Mouse (Mus musculus) ES-CJ7 (cell line): Measurements from ENCODE around the gene Kdm7a.

Experiments
- DNase-seq: peaks from one replicate; pipeline ENCODE4 v3.0.0; 2011; ENCODE audit warnings: low read depth, low spot score

The Kdm7a gene

GRCm38 (mm10) chr6:39205650-39206580 is 674 bp downstream of the Kdm7a start:
- no peak for DNase-seq

DNA sequence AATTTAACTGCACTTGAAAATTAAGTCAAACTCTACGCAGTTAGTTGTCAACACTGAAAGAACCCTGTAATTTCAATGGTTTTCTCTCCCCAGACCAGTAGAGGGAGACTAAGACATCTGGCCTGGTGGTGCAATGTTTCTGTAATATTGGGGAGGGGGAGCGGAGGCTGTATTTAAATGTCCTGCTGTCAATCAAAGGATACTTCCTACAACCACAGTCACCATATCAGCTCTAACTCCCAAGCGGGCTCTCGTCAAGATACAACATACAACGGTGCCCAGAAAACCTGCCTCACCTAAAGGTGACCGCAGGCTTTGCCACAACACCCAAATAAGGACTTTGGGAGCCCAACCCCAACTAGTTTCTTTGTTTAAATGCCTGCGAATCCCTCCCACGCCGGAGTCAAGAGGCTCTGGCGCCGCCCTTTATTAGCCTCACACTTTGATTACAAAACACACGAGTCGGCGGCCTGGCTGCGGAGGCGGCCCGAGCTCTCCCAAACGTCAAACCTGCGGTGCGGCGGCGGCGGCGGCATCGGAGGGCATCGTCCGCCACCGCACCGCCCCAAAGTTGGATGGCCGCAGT is 1.4 kb downstream of the Kdm7a start:
- DNase-seq: peak; percentile 86

GRCm38 (mm10) chr6:39204444-39204843 is 2.1 kb downstream of the Kdm7a start:
- no peak for DNase-seq

DNA sequence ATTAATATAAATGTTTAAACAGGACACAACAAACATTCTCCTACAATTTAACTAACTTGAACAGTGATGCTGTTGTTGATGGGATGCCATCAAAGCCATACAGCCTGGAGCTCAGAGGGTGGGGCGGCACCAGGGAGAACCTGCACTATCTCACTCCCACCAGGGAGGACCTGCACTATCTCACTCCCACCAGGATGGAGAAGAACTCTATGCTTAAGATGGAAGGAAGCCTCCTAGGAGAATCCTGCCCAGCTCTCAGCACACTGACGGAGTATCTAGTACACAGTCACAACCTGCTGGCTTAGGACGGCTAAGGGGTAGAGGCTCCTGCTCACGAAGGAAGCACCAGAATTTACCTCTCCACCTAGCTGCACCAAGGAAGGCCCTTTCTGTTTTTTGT is 3.4 kb downstream of the Kdm7a start:
- no peak for DNase-seq

DNA sequence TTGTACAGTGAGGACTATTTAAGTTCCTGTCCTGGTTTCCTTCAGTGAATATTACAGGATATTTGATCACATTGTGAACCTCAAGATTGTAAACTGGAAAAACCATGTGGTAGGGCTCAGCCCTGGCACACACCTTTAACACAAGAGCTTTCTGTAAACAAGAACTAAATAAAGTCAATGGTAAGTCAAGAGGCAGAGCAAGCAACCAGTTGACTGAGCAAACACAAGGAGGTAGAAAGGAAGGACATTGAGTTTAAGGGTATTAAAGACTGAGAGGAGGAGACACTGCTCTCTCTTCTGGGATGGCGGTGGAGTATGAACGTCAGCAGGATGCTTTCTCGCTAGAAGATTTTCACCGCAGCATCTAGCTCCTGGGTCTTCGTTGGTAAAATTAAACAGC is 13.6 kb downstream of the Kdm7a start:
- no peak for DNase-seq

- no peak for DNase-seq
Observed at GRCm38 (mm10) chr6:39191518-39191917, 15.1 kb downstream of the Kdm7a start.

DNA sequence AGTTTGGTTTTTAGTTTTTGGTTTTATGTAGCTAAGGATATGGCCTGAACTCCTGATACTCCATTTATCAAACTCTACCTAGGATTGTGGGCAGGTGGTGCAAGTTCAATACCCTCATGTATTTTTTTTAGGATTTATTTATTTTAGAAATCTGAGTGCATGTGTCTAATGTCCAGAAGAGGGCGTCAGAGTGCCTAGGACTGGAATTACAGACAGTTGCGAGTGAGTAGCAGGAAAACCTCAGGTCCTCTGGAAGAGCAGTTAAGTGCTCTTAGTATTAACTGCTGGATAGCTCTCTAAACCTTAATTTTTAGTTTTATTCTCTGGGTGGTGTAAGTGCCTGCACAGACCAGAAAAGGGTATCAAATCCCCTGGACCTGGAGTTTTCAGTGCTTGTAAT is 19.4 kb downstream of the Kdm7a start:
- peak; percentile 85 for DNase-seq

DNA sequence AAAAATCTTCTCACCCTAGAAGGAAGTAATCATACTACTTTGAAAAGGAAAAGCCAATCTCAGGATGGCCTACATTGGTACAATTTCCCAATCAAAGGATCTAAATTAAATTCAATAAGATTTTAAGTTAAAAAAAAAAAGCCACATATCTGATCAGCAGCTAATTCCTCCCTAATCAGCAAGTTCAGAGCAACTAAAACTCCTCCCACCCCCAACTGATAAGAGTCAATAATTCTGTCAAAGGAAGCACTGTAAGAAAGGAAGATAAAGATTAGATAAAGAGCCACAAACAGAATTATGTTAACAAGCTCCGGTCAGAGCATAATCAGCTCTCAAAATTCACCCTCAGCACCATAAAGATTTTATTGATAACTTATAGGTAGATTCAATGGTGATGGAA is 37.5 kb downstream of the Kdm7a start:
- no peak for DNase-seq

GRCm38 (mm10) chr6:39164891-39165290 is 41.7 kb downstream of the Kdm7a start:
- no peak for DNase-seq

DNA sequence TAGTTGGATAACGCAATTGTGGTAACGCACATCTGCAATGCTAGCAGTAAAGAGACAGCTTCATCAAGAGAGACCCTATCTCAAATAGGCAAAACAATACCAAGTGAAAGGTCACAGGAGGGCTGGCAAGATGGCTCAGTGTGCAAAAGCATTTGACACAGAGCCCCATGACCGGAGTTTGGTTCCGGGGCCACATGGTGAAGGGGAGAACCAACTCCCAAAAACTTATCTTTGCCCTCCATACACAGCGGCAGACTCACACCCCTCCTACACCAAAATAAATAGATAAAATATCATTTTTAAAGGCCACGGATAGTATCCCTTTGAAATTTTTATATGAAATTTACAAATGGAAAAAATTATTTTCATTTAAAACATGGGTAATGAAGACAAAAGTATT is 44.6 kb downstream of the Kdm7a start:
- no peak for DNase-seq

GRCm38 (mm10) chr6:39146041-39146440 is 60.5 kb downstream of the Kdm7a start:
- DNase-seq: peak; percentile 42

DNA sequence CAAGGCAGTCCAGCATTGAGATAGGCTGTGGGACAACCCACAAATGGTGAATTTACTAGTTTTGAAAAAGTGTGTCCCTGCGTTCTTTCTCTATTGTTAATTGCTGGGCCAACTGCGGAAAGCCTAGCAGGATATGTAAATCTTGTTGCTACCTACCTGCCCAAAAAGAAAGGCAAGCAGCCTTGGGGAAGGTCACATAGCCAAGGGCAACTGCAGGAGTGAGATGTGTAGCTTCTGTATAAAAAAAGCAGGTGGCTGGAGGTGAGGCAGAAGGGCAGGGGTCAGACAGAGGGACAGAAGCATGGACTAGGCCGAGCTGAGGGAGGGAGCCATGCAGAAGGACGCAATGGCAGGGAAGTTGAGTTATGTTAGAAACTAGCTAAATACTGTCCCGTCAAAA is 74.0 kb downstream of the Kdm7a start:
- peak; percentile 82 for DNase-seq

- peak; percentile 91 for DNase-seq
Observed at GRCm38 (mm10) chr6:39131480-39131879, 75.1 kb downstream of the Kdm7a start.

DNA sequence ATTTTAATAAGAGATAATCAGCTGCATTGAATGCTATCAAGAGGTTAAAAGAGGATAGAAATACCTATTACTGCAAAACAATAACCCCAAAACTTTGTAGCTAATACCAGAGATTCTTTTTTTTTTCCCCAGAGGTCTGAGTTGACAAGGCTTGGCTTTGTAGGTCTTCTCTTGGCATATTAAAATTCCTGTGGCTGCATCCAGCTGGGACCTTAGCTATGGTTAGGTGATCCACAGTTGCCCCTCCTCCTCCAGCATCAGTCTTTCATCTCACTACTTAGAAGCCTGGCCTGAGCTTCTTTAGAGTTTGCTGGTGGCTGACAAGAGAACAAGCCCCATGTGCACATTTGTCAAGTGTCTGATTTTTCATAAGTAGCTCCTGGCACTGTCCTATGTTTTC is 81.9 kb downstream of the Kdm7a start:
- no peak for DNase-seq

DNA sequence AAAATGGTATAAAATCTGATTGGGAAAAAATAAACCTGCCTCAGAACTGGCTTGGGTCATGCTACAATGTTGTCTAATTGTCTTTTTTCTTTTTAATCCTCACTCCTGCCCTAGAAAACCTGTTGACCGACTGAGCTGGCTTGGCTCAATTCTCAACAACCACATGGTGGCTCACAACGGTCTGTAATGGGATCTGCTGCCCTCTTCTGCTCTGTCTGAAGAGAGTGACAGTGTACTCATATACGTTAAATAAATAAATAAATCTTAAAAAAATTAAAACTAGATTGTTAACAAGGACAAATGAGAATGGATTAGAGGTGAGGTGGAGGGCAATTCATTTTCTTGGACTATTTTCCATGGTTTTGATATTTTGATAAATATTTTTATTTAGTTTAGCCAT is 85.9 kb downstream of the Kdm7a start:
- DNase-seq: no peak

GRCm38 (mm10) chr6:39118456-39118881 is 88.1 kb downstream of the Kdm7a start:
- peak; percentile 58 for DNase-seq

- peak; percentile 44 for DNase-seq
Observed at GRCm38 (mm10) chr6:39117584-39118455, 88.8 kb downstream of the Kdm7a start, which contains the start of gene Parp12. Gene Parp12 (minus strand): TSS chr6:39118349.

DNA sequence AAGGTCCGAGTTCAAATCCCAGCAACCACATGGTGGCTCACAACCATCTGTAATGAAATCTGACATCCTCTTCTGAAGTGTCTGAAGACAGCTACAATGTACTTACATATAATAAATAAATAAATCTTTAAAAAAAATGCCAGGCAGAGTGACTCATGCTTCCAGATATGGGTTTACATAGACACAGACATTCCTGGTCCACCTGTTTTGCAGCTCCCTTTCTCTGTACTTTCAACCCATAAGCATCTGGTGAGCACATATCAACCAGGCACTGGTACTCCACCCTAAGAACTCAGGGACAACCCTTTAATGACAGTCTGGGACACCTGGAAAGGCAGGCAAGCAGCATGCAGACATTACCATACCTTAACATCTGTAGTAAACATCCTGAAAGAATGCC is 91.2 kb downstream of the Kdm7a start:
- no peak for DNase-seq

GRCm38 (mm10) chr6:39113141-39113540 is 93.4 kb downstream of the Kdm7a start:
- DNase-seq: no peak

DNA sequence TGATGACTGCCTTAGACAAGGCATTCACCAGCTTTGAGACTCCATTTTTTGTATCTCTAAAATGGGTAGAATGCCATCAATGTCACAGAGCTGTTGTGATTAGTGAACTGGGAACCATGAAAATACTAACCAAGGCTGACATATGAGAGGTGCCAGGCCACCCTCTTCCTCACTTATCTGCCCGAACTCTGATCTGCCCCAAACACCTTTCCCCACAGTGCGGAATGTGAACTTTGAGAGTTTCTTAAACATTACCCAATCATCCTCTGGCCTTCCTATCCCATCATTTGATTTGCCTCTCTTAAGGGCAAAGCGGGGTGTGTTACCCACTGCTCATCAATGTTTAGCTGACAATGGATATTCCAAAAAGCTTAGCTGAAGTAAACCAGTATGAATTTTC is 93.9 kb downstream of the Kdm7a start:
- DNase-seq: no peak

GRCm38 (mm10) chr6:39106812-39107211 is 99.8 kb downstream of the Kdm7a start:
- peak; percentile 19 for DNase-seq

- DNase-seq: no peak
Observed at GRCm38 (mm10) chr6:39104631-39105030, 102.0 kb downstream of the Kdm7a start.
